Mouse (Mus musculus) ES-Bruce4 (cell line): ENCODE data around the gene Tbc1d13. TPM values are rescaled to one million over a fixed set of nuclear protein-coding genes. Genes with fewer than 3 reads are reported as not detected.

ENCODE experiments used
- H3K27ac ChIP-seq: 2 replicates; pipeline ENCODE4 v1.5.1; 2012; ENCODE audit warnings: low read length, inconsistent platforms; ENCODE audit not compliant: insufficient read depth
- H3K27me3 ChIP-seq: 2 replicates; pipeline ENCODE4 v1.6.1; 2012; ENCODE audit warnings: mild to moderate bottlenecking, low read length, inconsistent platforms; ENCODE audit not compliant: control insufficient read depth, poor library complexity, insufficient read depth, severe bottlenecking
- H3K36me3 ChIP-seq: 2 replicates; pipeline ENCODE4 v1.6.1; 2012; ENCODE audit warnings: inconsistent platforms, mild to moderate bottlenecking, low read length, moderate library complexity; ENCODE audit not compliant: control insufficient read depth, poor library complexity, insufficient read depth, severe bottlenecking
- H3K4me1 ChIP-seq: one replicate; pipeline ENCODE4 v1.8.1; 2011; ENCODE audit warnings: low read length; ENCODE audit not compliant: control insufficient read depth, insufficient read depth
- H3K4me3 ChIP-seq: 2 replicates; pipeline ENCODE4 v1.5.1; 2011; ENCODE audit warnings: low read depth, mild to moderate bottlenecking, low read length
- H3K9ac ChIP-seq: 2 replicates; pipeline ENCODE4 v1.6.1; 2012; ENCODE audit warnings: low read depth, mild to moderate bottlenecking, inconsistent platforms; ENCODE audit not compliant: poor library complexity, severe bottlenecking
- H3K9me3 ChIP-seq: replicated peaks from 2 replicates; pipeline ENCODE4 v1.6.1; 2012; ENCODE audit warnings: mild to moderate bottlenecking, low read length, inconsistent platforms; ENCODE audit not compliant: control insufficient read depth, poor library complexity, insufficient read depth, severe bottlenecking
- CTCF ChIP-seq: IDR thresholded peaks from one replicate; pipeline ENCODE4 v1.8.1; 2011; ENCODE audit warnings: low read depth, low read length
- EP300 ChIP-seq: IDR thresholded peaks from 2 replicates; pipeline ENCODE4 v1.6.1; 2011; ENCODE audit warnings: low read depth, low read length; ENCODE audit not compliant: insufficient read depth
- POLR2A ChIP-seq: IDR thresholded peaks from one replicate; pipeline ENCODE4 v1.8.1; 2011; ENCODE audit warnings: low read length; ENCODE audit not compliant: insufficient read depth
- polyA plus RNA-seq: library from polyadenylated mRNA; stranded (reverse); fragments of >200 nt; gene quantifications from 2 replicates; pipeline ENCODE4 v1.2.4, GENCODE M21; 2011; ENCODE audit warnings: low read depth; ENCODE audit not compliant: missing spikeins, insufficient read depth, insufficient read length

The Tbc1d13 gene
- polyA plus RNA-seq, 1 experiment = 173 TPM

DNA sequence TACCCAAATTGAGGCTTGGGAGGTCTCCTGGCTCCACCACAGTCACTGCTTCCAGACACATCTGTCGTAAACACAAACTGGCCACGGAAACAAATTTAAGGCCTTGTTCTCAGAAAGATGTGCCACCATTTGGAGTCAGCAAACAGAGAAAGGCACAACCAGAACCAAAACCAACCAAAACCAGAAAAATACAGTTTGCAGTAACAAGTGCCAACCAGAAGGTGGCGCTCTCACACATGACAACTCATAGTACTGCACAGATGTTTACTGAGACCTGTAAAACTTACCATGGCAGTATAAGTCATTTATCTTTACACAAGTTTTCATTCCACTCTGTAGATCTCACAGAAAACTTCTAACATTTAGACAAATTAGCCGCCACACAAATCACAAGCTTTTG is 33.1 kb downstream of the Tbc1d13 start:
- peaks cover 4% of the 10 kb centered on the region for H3K4me1 ChIP-seq
- no peaks in the 10 kb centered on the region for H3K27me3 ChIP-seq
- TF ChIP-seq POLR2A (no peak), CTCF (peak; percentile 9)
- H3K36me3 ChIP-seq = no peaks in the 10 kb centered on the region
- H3K27ac ChIP-seq = no peak overlapping the region
- peaks cover 13% of the 10 kb centered on the region for H3K9me3 ChIP-seq
- no peak overlapping the region for H3K9ac ChIP-seq
- no peak overlapping the region for H3K4me3 ChIP-seq

DNA sequence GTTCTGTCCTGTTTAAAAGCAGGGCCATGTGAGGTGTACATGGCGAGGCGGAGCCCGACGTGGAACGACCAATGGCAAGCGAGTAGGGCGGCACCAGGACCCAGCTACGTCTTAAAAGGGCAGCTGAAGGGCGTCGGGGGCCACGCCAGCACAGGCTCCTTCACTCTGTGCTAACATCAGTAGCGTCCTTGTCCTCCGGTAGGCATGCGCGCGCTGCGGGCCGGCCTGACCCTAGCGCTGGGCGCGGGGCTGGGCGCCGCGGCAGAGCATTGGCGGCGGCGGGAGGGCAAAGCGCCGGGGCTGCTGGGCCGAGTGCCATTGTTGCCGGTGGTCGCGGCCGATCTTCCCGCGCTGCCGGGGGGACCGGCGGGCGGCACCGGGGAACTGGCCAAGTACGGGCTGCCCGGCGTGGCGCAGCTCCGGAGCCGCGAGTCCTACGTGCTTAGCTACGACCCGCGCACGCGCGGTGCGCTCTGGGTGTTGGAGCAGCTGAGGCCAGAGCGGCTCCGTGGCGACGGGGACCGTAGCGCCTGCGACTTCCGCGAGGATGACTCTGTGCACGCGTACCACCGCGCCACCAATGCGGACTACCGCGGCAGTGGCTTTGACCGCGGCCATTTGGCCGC is 37.9 kb downstream of the Tbc1d13 start, which contains the start of gene Endog:
TSS of gene Endog (plus strand) at position 123 of the 626 bp plus-strand sequence.
- Histone ChIP-seq H3K9ac (peak within 1 kb of the TSS; percentile 69), H3K27ac (no peak within 1 kb of the TSS), H3K4me3 (peak within 1 kb of the TSS; percentile 75), H3K9me3 (peaks cover 7% of the 10 kb centered on the region), H3K27me3 (no peaks in the 10 kb centered on the region), H3K4me1 (no peaks in the 10 kb centered on the region), H3K36me3 (peaks cover 29% of the 10 kb centered on the region)
- no peak for TF ChIP-seq CTCF
- peak; percentile 94 for TF ChIP-seq POLR2A
- TF ChIP-seq EP300 = no peak

DNA sequence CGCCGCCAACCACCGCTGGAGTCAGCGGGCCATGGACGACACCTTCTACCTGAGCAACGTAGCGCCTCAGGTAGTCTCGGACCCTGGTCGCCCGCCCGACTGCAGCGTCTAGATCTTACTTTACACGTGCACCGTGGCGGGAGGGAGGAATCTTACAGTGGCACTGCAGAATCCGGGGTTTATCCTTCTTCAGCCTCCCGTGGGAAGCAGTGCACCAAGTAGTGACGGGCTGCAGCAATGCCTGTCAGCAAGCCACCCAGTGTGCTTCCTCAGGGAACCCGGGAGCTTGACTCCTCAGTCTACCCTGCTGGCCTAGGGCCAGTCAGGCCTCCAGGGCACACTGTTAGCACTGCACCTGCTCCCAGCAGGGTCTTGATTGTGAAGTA is 38.4 kb downstream of the Tbc1d13 start:
- Histone ChIP-seq H3K9ac (peak overlapping the region; percentile 69), H3K27me3 (no peaks in the 10 kb centered on the region), H3K36me3 (peaks cover 29% of the 10 kb centered on the region), H3K4me1 (peaks cover under 1% of the 10 kb centered on the region), H3K9me3 (peaks cover 2% of the 10 kb centered on the region; the same call in 1 of the 2 replicates), H3K4me3 (peak overlapping the region; percentile 75), H3K27ac (no peak overlapping the region)
- TF ChIP-seq POLR2A = no peak
- no peak for TF ChIP-seq CTCF
- TF ChIP-seq EP300 = no peak

DNA sequence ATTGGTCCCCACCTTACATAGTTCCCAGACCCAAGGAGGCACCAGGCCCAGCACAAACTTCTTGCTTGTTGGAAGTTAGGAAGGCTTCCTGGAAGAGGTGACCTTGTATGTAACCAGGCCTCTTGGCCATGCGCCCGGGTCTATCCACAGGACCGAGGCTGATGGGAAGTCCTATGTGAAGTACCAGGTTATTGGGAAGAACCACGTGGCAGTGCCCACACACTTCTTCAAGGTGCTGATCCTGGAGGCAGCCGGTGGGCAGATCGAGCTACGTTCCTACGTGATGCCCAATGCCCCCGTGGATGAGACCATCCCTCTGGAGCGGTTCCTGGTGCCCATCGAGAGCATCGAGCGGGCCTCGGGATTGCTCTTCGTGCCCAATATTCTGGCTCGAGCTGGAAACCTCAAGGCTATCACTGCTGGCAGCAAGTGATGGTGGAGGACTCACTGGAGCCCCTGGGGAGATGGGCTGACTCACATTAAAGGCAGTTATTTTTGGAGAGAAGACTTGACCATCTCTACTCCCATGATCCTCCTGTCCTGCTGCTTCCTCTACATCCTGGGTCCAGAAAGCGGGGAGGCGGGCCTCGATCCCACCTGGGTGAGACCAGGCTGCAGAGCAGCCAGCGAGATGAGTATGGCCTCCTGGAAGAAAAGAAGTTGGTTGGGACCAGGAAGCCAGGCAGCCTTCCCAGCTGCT is 40.1 kb downstream of the Tbc1d13 start:
- Histone ChIP-seq H3K9ac (no peak overlapping the region), H3K4me1 (peaks cover 5% of the 10 kb centered on the region), H3K27ac (no peak overlapping the region), H3K4me3 (no peak overlapping the region), H3K9me3 (no peaks in the 10 kb centered on the region), H3K36me3 (peaks cover 29% of the 10 kb centered on the region), H3K27me3 (no peaks in the 10 kb centered on the region)
- TF ChIP-seq CTCF (no peak), EP300 (no peak), POLR2A (no peak)

DNA sequence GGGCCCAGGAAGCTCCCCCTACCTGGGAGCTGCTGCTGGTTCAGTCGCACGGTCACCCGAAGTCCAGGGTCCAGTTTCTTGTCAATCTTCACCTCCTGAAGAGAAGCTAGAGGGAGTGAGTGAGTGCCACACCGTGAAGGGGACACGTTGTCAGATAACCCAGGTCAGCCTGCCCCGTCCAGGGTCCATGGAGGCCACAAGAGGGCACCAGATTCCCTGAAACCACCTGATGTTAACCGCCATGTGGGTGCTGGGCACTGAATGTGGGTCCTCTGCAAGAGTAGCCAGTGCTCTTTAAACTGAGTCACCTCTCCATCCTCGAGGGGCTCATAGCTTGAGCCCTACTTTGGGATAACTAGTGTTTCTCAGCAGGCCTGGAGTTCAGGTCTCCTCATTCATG is 42.4 kb downstream of the Tbc1d13 start:
- Histone ChIP-seq H3K27me3 (no peaks in the 10 kb centered on the region), H3K36me3 (peaks cover 29% of the 10 kb centered on the region), H3K4me3 (no peak overlapping the region), H3K27ac (no peak overlapping the region), H3K9me3 (no peaks in the 10 kb centered on the region), H3K9ac (no peak overlapping the region), H3K4me1 (peaks cover 5% of the 10 kb centered on the region)
- TF ChIP-seq POLR2A (no peak), CTCF (peak; percentile 58), EP300 (no peak)

DNA sequence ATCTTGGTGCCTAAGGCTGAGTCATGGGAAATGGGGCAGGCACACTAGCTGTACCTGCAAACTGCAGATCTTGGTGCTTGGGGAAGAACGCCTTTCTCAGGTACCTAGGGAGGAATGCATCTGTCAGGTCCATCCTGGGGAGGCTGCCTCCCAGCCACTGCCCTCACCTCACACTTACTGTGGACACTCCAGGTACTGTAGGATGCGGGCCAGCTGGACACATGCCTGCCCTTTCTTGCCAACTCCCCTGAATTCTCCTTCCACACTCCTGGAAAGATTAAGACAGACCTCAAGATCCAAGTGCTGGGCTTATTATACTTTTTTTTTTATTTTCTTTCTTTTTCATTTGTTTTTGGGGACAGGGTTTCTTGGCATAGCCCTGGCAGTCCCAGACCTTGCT is 43.0 kb downstream of the Tbc1d13 start:
- peaks cover 29% of the 10 kb centered on the region for H3K36me3 ChIP-seq
- TF ChIP-seq POLR2A = no peak
- TF ChIP-seq EP300 = no peak
- TF ChIP-seq CTCF = no peak
- no peak overlapping the region for H3K9ac ChIP-seq
- H3K27ac ChIP-seq = no peak overlapping the region
- no peak overlapping the region for H3K4me3 ChIP-seq
- H3K9me3 ChIP-seq = no peaks in the 10 kb centered on the region
- H3K27me3 ChIP-seq = no peaks in the 10 kb centered on the region
- H3K4me1 ChIP-seq = peaks cover 5% of the 10 kb centered on the region
